Comparison of ENCODE assay signal across 14 mouse cellular contexts in the genomic region with DNA sequence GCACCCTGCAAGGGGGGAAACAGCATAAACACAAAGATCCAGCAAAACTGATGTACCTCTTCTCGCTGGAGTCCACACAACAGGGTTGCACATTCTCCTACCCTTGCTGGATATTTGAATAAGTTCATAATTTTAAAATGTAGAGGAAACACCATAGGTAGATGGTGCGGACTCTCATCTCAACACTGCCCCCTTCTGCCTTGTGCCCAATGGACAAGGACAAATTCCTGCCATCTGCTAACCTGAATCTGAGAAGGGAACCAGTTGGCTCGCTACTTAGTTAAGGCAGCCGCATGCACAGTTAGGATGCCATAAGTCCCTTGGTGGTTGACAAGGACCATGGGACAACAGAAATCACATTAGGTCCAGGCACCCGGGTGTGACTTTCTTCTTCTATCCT.
DNase-seq lines count a peak whose midpoint lies in the region; ATAC-seq and TF ChIP-seq lines count a peak whose summit lies in the region.
"Had no signal": no experiment of that assay in that cellular context is flagged by ENCODE, and none has a peak within 500 bp of the region (broad histone marks: within the 10 kb centered on the region; RNA-seq: fewer than 3 reads in every experiment).

No protein-coding gene starts in this region.

- TF ChIP-seq POLR2A in heart, adult 2 months (IDR thresholded peaks at IDR 0.05; ENCODE audit: insufficient read depth, low read depth, low read length), result no peak

- H3K9me3 ChIP-seq in heart, embryonic 11.5 days (replicated peaks; ENCODE audit: control insufficient read depth, low read length), result no peaks in the 10 kb centered on the region
- H3K9me3 ChIP-seq in limb, embryonic 10.5 days (replicated peaks), result no peaks in the 10 kb centered on the region
- H3K9me3 ChIP-seq: limb, embryonic 12.5 days; lung, embryonic 15.5 days; midbrain, embryonic 15.5 days; neural tube, embryonic 12.5 days had no signal

- H3K27ac ChIP-seq in heart, adult 2 months, result no peak overlapping the region
- H3K27ac ChIP-seq in heart, embryonic 11.5 days (ENCODE audit: low read depth, low read length), result no peak overlapping the region
- H3K27ac ChIP-seq in left cerebral cortex, adult 2 months, result no peak overlapping the region
- no peak overlapping the region for H3K27ac ChIP-seq in limb, embryonic 10.5 days
- H3K27ac ChIP-seq: limb, embryonic 12.5 days; lung, embryonic 15.5 days; midbrain, embryonic 15.5 days; neural tube, embryonic 12.5 days had no signal

- no peak for ATAC-seq in heart, embryonic 11.5 days (replicated peaks; ENCODE audit: insufficient number of reproducible peaks, low FRiP score, low TSS enrichment)
- ATAC-seq: midbrain, embryonic 15.5 days had no signal

- intact Hi-C loops in heart, adult 2 months (cut with DNase I), result loop anchor here (5.0 kb wide), 1 partner anchor 206 kb away; no protein-coding TSS in a partner anchor
- intact Hi-C loops in left cerebral cortex, adult 2 months (cut with DNase I), result loop anchor here (1.0 to 5.0 kb wide), 2 partner anchors 111 to 618 kb away; no protein-coding TSS in a partner anchor
- intact Hi-C loops in left cerebral cortex, postnatal 4 days (cut with DNase I), result no loop called here

- H3K9ac ChIP-seq in heart, adult 2 months (ENCODE audit: low read depth, low read length), result no peak overlapping the region
- no peak overlapping the region for H3K9ac ChIP-seq in heart, embryonic 11.5 days (ENCODE audit: low read depth, low read length)
- H3K9ac ChIP-seq: limb, embryonic 12.5 days; lung, embryonic 15.5 days; midbrain, embryonic 15.5 days; neural tube, embryonic 12.5 days had no signal

- no peak for TF ChIP-seq EP300 in heart, adult 2 months (IDR thresholded peaks at IDR 0.05; ENCODE audit: insufficient read depth, low read depth, low read length)

- H3K27me3 ChIP-seq in heart, adult 2 months (ENCODE audit: control insufficient read depth, insufficient read depth, low read length), result no peaks in the 10 kb centered on the region
- H3K27me3 ChIP-seq in heart, embryonic 11.5 days (ENCODE audit: control insufficient read depth, insufficient read depth, low read length), result peaks cover 7% of the 10 kb centered on the region; the same call in 1 of the 2 replicates
- H3K27me3 ChIP-seq in limb, embryonic 10.5 days (ENCODE audit: low read depth, poor library complexity, severe bottlenecking), result peaks cover 57% of the 10 kb centered on the region
- H3K27me3 ChIP-seq: lung, embryonic 15.5 days had no signal

- WGBS in heart, adult 2 months, result 88% methylated on average over 5 of the region's 5 CpGs
- 85% methylated on average over 5 of the region's 5 CpGs for WGBS in heart, embryonic 11.5 days (ENCODE audit: insufficient replicate concordance)
- WGBS in limb, embryonic 10.5 days, result 90% methylated on average over 5 of the region's 5 CpGs

- no peak overlapping the region for H3K4me3 ChIP-seq in heart, adult 2 months
- no peak overlapping the region for H3K4me3 ChIP-seq in heart, embryonic 11.5 days (ENCODE audit: low read depth, low read length)
- no peak overlapping the region for H3K4me3 ChIP-seq in left cerebral cortex, adult 2 months
- H3K4me3 ChIP-seq in limb, embryonic 10.5 days, result no peak overlapping the region
- H3K4me3 ChIP-seq: limb, embryonic 12.5 days; lung, embryonic 15.5 days; midbrain, embryonic 15.5 days; neural tube, embryonic 12.5 days had no signal

- no peak overlapping the region for H3K4me2 ChIP-seq in heart, embryonic 11.5 days
- H3K4me2 ChIP-seq: limb, embryonic 12.5 days; lung, embryonic 15.5 days; midbrain, embryonic 15.5 days; neural tube, embryonic 12.5 days had no signal

- peak; percentile 49 for DNase-seq in adrenal gland, adult 2 months
- DNase-seq in adrenal gland, postnatal 25 days, result no peak
- no peak for DNase-seq in heart, adult 2 months
- DNase-seq in left cerebral cortex, adult 2 months (ENCODE audit: extremely low spot score in 1 of 2, low spot score in 2 of 2), result no peak
- no peak for DNase-seq in left cerebral cortex, postnatal 4 days
- peak; percentile 50 for DNase-seq in NIH3T3 (ENCODE audit: low read depth)
- no peak for DNase-seq in limb, embryonic 10.5 days (ENCODE audit: low spot score)
- DNase-seq: heart, postnatal 4 days; kidney, adult 9 months had no signal

- no peaks in the 10 kb centered on the region for H3K4me1 ChIP-seq in heart, adult 2 months (ENCODE audit: control insufficient read depth, insufficient read depth, low read length)
- no peaks in the 10 kb centered on the region; the same call in 1 of the 2 replicates for H3K4me1 ChIP-seq in heart, embryonic 11.5 days (ENCODE audit: control insufficient read depth, insufficient read depth, low read length)
- peaks cover 26% of the 10 kb centered on the region for H3K4me1 ChIP-seq in limb, embryonic 10.5 days

- no peaks in the 10 kb centered on the region for H3K36me3 ChIP-seq in heart, adult 2 months (ENCODE audit: control insufficient read depth, insufficient read depth, low read length)
- no peaks in the 10 kb centered on the region for H3K36me3 ChIP-seq in heart, embryonic 11.5 days (ENCODE audit: control insufficient read depth, insufficient read depth, low read length)
- no peaks in the 10 kb centered on the region for H3K36me3 ChIP-seq in limb, embryonic 10.5 days
- H3K36me3 ChIP-seq: limb, embryonic 12.5 days; lung, embryonic 15.5 days; midbrain, embryonic 15.5 days; neural tube, embryonic 12.5 days had no signal

- H3K79me2 ChIP-seq in heart, adult 2 months (replicated peaks; ENCODE audit: control insufficient read depth, insufficient read depth, low read length), result no peaks in the 10 kb centered on the region

- 0 out of 2 replicates have a peak, but pooled peaks have one; percentile 13 for TF ChIP-seq CTCF in heart, adult 2 months (IDR thresholded peaks at IDR 0.05)
- TF ChIP-seq CTCF in left cerebral cortex, adult 2 months (IDR thresholded peaks at IDR 0.05), result peak; percentile 43

Comparison
In these comparisons a context has a peak if more than half of its experiments do, and no peak if none do; other contexts are left out.
1. DNase-seq: peak in adrenal gland, adult 2 months (single experiment) and NIH3T3 (single experiment); none in adrenal gland, postnatal 25 days (single experiment), heart, adult 2 months (0 of 2), left cerebral cortex, adult 2 months (0 of 2), left cerebral cortex, postnatal 4 days (single experiment) and limb, embryonic 10.5 days (single experiment).